Mouse (Mus musculus): ENCODE data around the gene Irf6.

The Irf6 gene

GRCm38 (mm10) chr1:193130456-193130825, 22.5 kb upstream of the Irf6 start:
- H3K36me3 ChIP-seq (ENCODE audit: insufficient read depth, low read length), result peaks cover 24% of the 10 kb centered on the region
- H3K9me3 ChIP-seq (ENCODE audit: low read length), result no peaks in the 10 kb centered on the region
- H3K4me1 ChIP-seq (replicated peaks; ENCODE audit: low read depth, low read length), result peaks cover 43% of the 10 kb centered on the region
- TF ChIP-seq NANOG (IDR thresholded peaks at IDR 0.05; ENCODE audit: borderline replicate concordance, low read length) (no peak), CTCF (conservative IDR thresholded peaks at IDR 0.05; ENCODE audit: low read length) (no peak), POU5F1 (IDR thresholded peaks at IDR 0.05; ENCODE audit: borderline replicate concordance, low read length) (no peak)
- peak overlapping the region; percentile 99 for H3K4me3 ChIP-seq (replicated peaks; ENCODE audit: low read length)
- H3K27me3 ChIP-seq (ENCODE audit: insufficient read depth, low read length), result 0 out of 2 replicates have a peak, but pooled peaks cover 3% of the 10 kb centered on the region

GRCm38 (mm10) chr1:193130839-193131238, 22.1 kb upstream of the Irf6 start:
- Histone ChIP-seq H3K27me3 (ENCODE audit: insufficient read depth, low read length) (0 out of 2 replicates have a peak, but pooled peaks cover 5% of the 10 kb centered on the region), H3K9me3 (ENCODE audit: low read length) (no peaks in the 10 kb centered on the region), H3K4me3 (replicated peaks; ENCODE audit: low read length) (peak overlapping the region; percentile 99), H3K4me1 (replicated peaks; ENCODE audit: low read depth, low read length) (peaks cover 42% of the 10 kb centered on the region), H3K36me3 (ENCODE audit: insufficient read depth, low read length) (peaks cover 23% of the 10 kb centered on the region)
- no peak for TF ChIP-seq POU5F1 (IDR thresholded peaks at IDR 0.05; ENCODE audit: borderline replicate concordance, low read length)

GRCm38 (mm10) chr1:193131311-193131948, 21.5 kb upstream of the Irf6 start:
- TF ChIP-seq CTCF (conservative IDR thresholded peaks at IDR 0.05; ENCODE audit: low read length) (no peak), POU5F1 (IDR thresholded peaks at IDR 0.05; ENCODE audit: borderline replicate concordance, low read length) (no peak), NANOG (IDR thresholded peaks at IDR 0.05; ENCODE audit: borderline replicate concordance, low read length) (no peak)
- peaks cover 9% of the 10 kb centered on the region; the same call in 1 of the 2 replicates for H3K27me3 ChIP-seq (ENCODE audit: insufficient read depth, low read length)
- peaks cover 39% of the 10 kb centered on the region for H3K4me1 ChIP-seq (replicated peaks; ENCODE audit: low read depth, low read length)
- H3K9me3 ChIP-seq (ENCODE audit: low read length), result no peaks in the 10 kb centered on the region
- H3K36me3 ChIP-seq (ENCODE audit: insufficient read depth, low read length), result peaks cover 19% of the 10 kb centered on the region
- no peak overlapping the region for H3K4me3 ChIP-seq (replicated peaks; ENCODE audit: low read length)

- Histone ChIP-seq H3K36me3 (ENCODE audit: insufficient read depth, low read length) (peaks cover 10% of the 10 kb centered on the region), H3K9me3 (ENCODE audit: low read length) (no peaks in the 10 kb centered on the region), H3K4me3 (replicated peaks; ENCODE audit: low read length) (no peak overlapping the region), H3K27me3 (ENCODE audit: insufficient read depth, low read length) (peaks cover 10% of the 10 kb centered on the region; the same call in 1 of the 2 replicates), H3K4me1 (replicated peaks; ENCODE audit: low read depth, low read length) (peaks cover 29% of the 10 kb centered on the region)
- no peak for TF ChIP-seq POU5F1 (IDR thresholded peaks at IDR 0.05; ENCODE audit: borderline replicate concordance, low read length)
- TF ChIP-seq NANOG (IDR thresholded peaks at IDR 0.05; ENCODE audit: borderline replicate concordance, low read length), result no peak
- no peak for TF ChIP-seq CTCF (conservative IDR thresholded peaks at IDR 0.05; ENCODE audit: low read length)
Observed at GRCm38 (mm10) chr1:193132385-193132784, 20.5 kb upstream of the Irf6 start.

- no peaks in the 10 kb centered on the region for H3K9me3 ChIP-seq (ENCODE audit: low read length)
- TF ChIP-seq POU5F1 (IDR thresholded peaks at IDR 0.05; ENCODE audit: borderline replicate concordance, low read length) (no peak), CTCF (conservative IDR thresholded peaks at IDR 0.05; ENCODE audit: low read length) (peak; percentile 84)
Observed at GRCm38 (mm10) chr1:193133726-193134125, 19.2 kb upstream of the Irf6 start.

GRCm38 (mm10) chr1:193138087-193138486, 14.8 kb upstream of the Irf6 start:
- peaks cover 5% of the 10 kb centered on the region; the same call in 1 of the 2 replicates for H3K4me1 ChIP-seq (replicated peaks; ENCODE audit: low read depth, low read length)
- TF ChIP-seq NANOG (IDR thresholded peaks at IDR 0.05; ENCODE audit: borderline replicate concordance, low read length) (no peak), POU5F1 (IDR thresholded peaks at IDR 0.05; ENCODE audit: borderline replicate concordance, low read length) (no peak)
- H3K4me3 ChIP-seq (replicated peaks; ENCODE audit: low read length), result no peak overlapping the region
- no peaks in the 10 kb centered on the region for H3K9me3 ChIP-seq (ENCODE audit: low read length)
- no peaks in the 10 kb centered on the region for H3K36me3 ChIP-seq (ENCODE audit: insufficient read depth, low read length)
- peaks cover 25% of the 10 kb centered on the region for H3K27me3 ChIP-seq (ENCODE audit: insufficient read depth, low read length)

More at GRCm38 (mm10) chr1:193133726-193134125, 19.2 kb upstream of the Irf6 start:
- H3K4me1 ChIP-seq (replicated peaks; ENCODE audit: low read depth, low read length), result peaks cover 16% of the 10 kb centered on the region
- H3K27me3 ChIP-seq (ENCODE audit: insufficient read depth, low read length), result peaks cover 20% of the 10 kb centered on the region
- no peak overlapping the region for H3K4me3 ChIP-seq (replicated peaks; ENCODE audit: low read length)
- no peaks in the 10 kb centered on the region for H3K36me3 ChIP-seq (ENCODE audit: insufficient read depth, low read length)

- no peaks in the 10 kb centered on the region for H3K36me3 ChIP-seq (ENCODE audit: insufficient read depth, low read length)
- peaks cover 25% of the 10 kb centered on the region for H3K27me3 ChIP-seq (ENCODE audit: insufficient read depth, low read length)
- TF ChIP-seq NANOG (IDR thresholded peaks at IDR 0.05; ENCODE audit: borderline replicate concordance, low read length) (no peak), POU5F1 (IDR thresholded peaks at IDR 0.05; ENCODE audit: borderline replicate concordance, low read length) (no peak), CTCF (conservative IDR thresholded peaks at IDR 0.05; ENCODE audit: low read length) (no peak)
- H3K9me3 ChIP-seq (ENCODE audit: low read length), result no peaks in the 10 kb centered on the region
- peaks cover 5% of the 10 kb centered on the region; the same call in 1 of the 2 replicates for H3K4me1 ChIP-seq (replicated peaks; ENCODE audit: low read depth, low read length)
- H3K4me3 ChIP-seq (replicated peaks; ENCODE audit: low read length), result no peak overlapping the region
Observed at GRCm38 (mm10) chr1:193138669-193139068, 14.2 kb upstream of the Irf6 start.

GRCm38 (mm10) chr1:193141118-193141517, 11.8 kb upstream of the Irf6 start:
- Histone ChIP-seq H3K4me1 (replicated peaks; ENCODE audit: low read depth, low read length) (peaks cover 5% of the 10 kb centered on the region; the same call in 1 of the 2 replicates), H3K9me3 (ENCODE audit: low read length) (no peaks in the 10 kb centered on the region), H3K4me3 (replicated peaks; ENCODE audit: low read length) (no peak overlapping the region), H3K36me3 (ENCODE audit: insufficient read depth, low read length) (no peaks in the 10 kb centered on the region), H3K27me3 (ENCODE audit: insufficient read depth, low read length) (peaks cover 27% of the 10 kb centered on the region)
- TF ChIP-seq NANOG (IDR thresholded peaks at IDR 0.05; ENCODE audit: borderline replicate concordance, low read length) (no peak), CTCF (conservative IDR thresholded peaks at IDR 0.05; ENCODE audit: low read length) (no peak), POU5F1 (IDR thresholded peaks at IDR 0.05; ENCODE audit: borderline replicate concordance, low read length) (no peak)

Measured in E14TG2a.4 (cell line).